Mouse (Mus musculus) cerebellum, adult 2 months (tissue): ENCODE data around the gene Lcorl.

Experiments
- CTCF ChIP-seq: fragments of 200-500 bp; IDR thresholded peaks from 2 replicates; pipeline ENCODE4 v1.5.1; 2011; ENCODE audit warnings: low read depth, mild to moderate bottlenecking, control low read depth, low read length, moderate library complexity, borderline replicate concordance; ENCODE audit not compliant: insufficient read depth
- POLR2A ChIP-seq: fragments of 200-500 bp; IDR thresholded peaks from 2 replicates; pipeline ENCODE4 v1.6.1; 2011; ENCODE audit warnings: low read length, control low read depth, borderline replicate concordance; ENCODE audit not compliant: insufficient read depth

- no peak for TF ChIP-seq CTCF
- no peak for TF ChIP-seq POLR2A
Measured at GRCm38 (mm10) chr5:45904683-45905082, 47.3 kb upstream of the Lcorl start.
